Mouse (Mus musculus): ENCODE data around the gene Lce1k. TPM values are rescaled to one million over a fixed set of nuclear protein-coding genes. Genes with fewer than 3 reads are reported as not detected.

Gene Lce1k
- not detected in 2 replicates for polyA plus RNA-seq (2012; rRNA removed; ENCODE audit: low replicate concordance)

GRCm38 (mm10) chr3:92807791-92808190, at the start of gene Lce1k:
TSS of gene Lce1k (minus strand) at chr3:92807891.

GRCm38 (mm10) chr3:92851186-92851585, 43.5 kb upstream of the Lce1k start, which contains the start of gene Lce1l:
TSS of gene Lce1l (minus strand) at chr3:92851286.

GRCm38 (mm10) chr3:92827108-92827507, 19.4 kb upstream of the Lce1k start, which contains the start of gene Kprp:
TSS of gene Kprp (minus strand) at chr3:92827247.

GRCm38 (mm10) chr3:92790414-92790813, 17.3 kb downstream of the Lce1k start, which contains the start of gene Lce1j:
TSS of gene Lce1j (minus strand) at chr3:92790514.

GRCm38 (mm10) chr3:92778799-92779198, 28.9 kb downstream of the Lce1k start, which contains the start of gene Lce1i:
TSS of gene Lce1i (minus strand) at chr3:92778899.

GRCm38 (mm10) chr3:92764965-92765364, 42.7 kb downstream of the Lce1k start, which contains the start of gene Lce1h:
TSS of gene Lce1h (minus strand) at chr3:92765065.

Other genes starting within 250 kb of the Lce1k start
- gene Ivl, start 234.2 kb downstream of the Lce1k start, polyA plus RNA-seq (2012; rRNA removed; ENCODE audit: low replicate concordance): not detected in 2 replicates
- gene Smcp, start 218.9 kb downstream of the Lce1k start, polyA plus RNA-seq (2012; rRNA removed; ENCODE audit: low replicate concordance): 0.26 TPM in 1 of 2 replicates, not detected in the other
- gene 2210017I01Rik, start 200.4 kb downstream of the Lce1k start, polyA plus RNA-seq (2012; rRNA removed; ENCODE audit: low replicate concordance): not detected in 2 replicates
- gene Lce6a, start 186.2 kb downstream of the Lce1k start, polyA plus RNA-seq (2012; rRNA removed; ENCODE audit: low replicate concordance): not detected in 2 replicates
- not detected in 2 replicates for gene Lce1a1, start 159.6 kb downstream of the Lce1k start, polyA plus RNA-seq (2012; rRNA removed; ENCODE audit: low replicate concordance)
- 0.19 TPM in 1 of 2 replicates, not detected in the other for gene Lce1b, start 151.0 kb downstream of the Lce1k start, polyA plus RNA-seq (2012; rRNA removed; ENCODE audit: low replicate concordance)
- not detected in 2 replicates for gene Lce1a2, start 137.6 kb downstream of the Lce1k start, polyA plus RNA-seq (2012; rRNA removed; ENCODE audit: low replicate concordance)
- 0.27 TPM in 1 of 2 replicates, not detected in the other for gene Lce1c, start 128.6 kb downstream of the Lce1k start, polyA plus RNA-seq (2012; rRNA removed; ENCODE audit: low replicate concordance)
- not detected in 2 replicates for gene Lce1d, start 120.7 kb downstream of the Lce1k start, polyA plus RNA-seq (2012; rRNA removed; ENCODE audit: low replicate concordance)
- gene Lce1e, start 98.8 kb downstream of the Lce1k start, polyA plus RNA-seq (2012; rRNA removed; ENCODE audit: low replicate concordance): not detected in 2 replicates
- 0.21 TPM in 1 of 2 replicates, not detected in the other for gene Lce1f, start 87.5 kb downstream of the Lce1k start, polyA plus RNA-seq (2012; rRNA removed; ENCODE audit: low replicate concordance)
- gene Gm38119, start 68.8 kb downstream of the Lce1k start, polyA plus RNA-seq (2012; rRNA removed; ENCODE audit: low replicate concordance): not detected in 2 replicates
- not detected in 2 replicates for gene Lce1g, start 55.6 kb downstream of the Lce1k start, polyA plus RNA-seq (2012; rRNA removed; ENCODE audit: low replicate concordance)
- not detected in 2 replicates for gene Lce1h, start 42.8 kb downstream of the Lce1k start, polyA plus RNA-seq (2012; rRNA removed; ENCODE audit: low replicate concordance)
- not detected in 2 replicates for gene Lce1i, start 29.0 kb downstream of the Lce1k start, polyA plus RNA-seq (2012; rRNA removed; ENCODE audit: low replicate concordance)
- not detected in 2 replicates for gene Lce1j, start 17.4 kb downstream of the Lce1k start, polyA plus RNA-seq (2012; rRNA removed; ENCODE audit: low replicate concordance)
- gene Kprp, start 19.4 kb upstream of the Lce1k start, polyA plus RNA-seq (2012; rRNA removed; ENCODE audit: low replicate concordance): not detected in 2 replicates
- gene Lce1l, start 43.4 kb upstream of the Lce1k start, polyA plus RNA-seq (2012; rRNA removed; ENCODE audit: low replicate concordance): not detected in 2 replicates
- gene 2310050C09Rik, start 62.3 kb upstream of the Lce1k start, polyA plus RNA-seq (2012; rRNA removed; ENCODE audit: low replicate concordance): not detected in 2 replicates
- gene Lce3a, start 118.3 kb upstream of the Lce1k start, polyA plus RNA-seq (2012; rRNA removed; ENCODE audit: low replicate concordance): not detected in 2 replicates
- gene Lce3b, start 125.1 kb upstream of the Lce1k start, polyA plus RNA-seq (2012; rRNA removed; ENCODE audit: low replicate concordance): not detected in 2 replicates
- not detected in 2 replicates for gene Lce3c, start 136.6 kb upstream of the Lce1k start, polyA plus RNA-seq (2012; rRNA removed; ENCODE audit: low replicate concordance)
- not detected in 2 replicates for gene Lce3d, start 149.5 kb upstream of the Lce1k start, polyA plus RNA-seq (2012; rRNA removed; ENCODE audit: low replicate concordance)
- not detected in 2 replicates for gene Lce3e, start 159.2 kb upstream of the Lce1k start, polyA plus RNA-seq (2012; rRNA removed; ENCODE audit: low replicate concordance)
- gene Lce3f, start 184.3 kb upstream of the Lce1k start, polyA plus RNA-seq (2012; rRNA removed; ENCODE audit: low replicate concordance): not detected in 2 replicates
- gene Crct1, start 207.8 kb upstream of the Lce1k start, polyA plus RNA-seq (2012; rRNA removed; ENCODE audit: low replicate concordance): 0.17 TPM in 1 of 2 replicates, not detected in the other
- gene Lce1m, start 211.2 kb upstream of the Lce1k start, polyA plus RNA-seq (2012; rRNA removed; ENCODE audit: low replicate concordance): not detected in 2 replicates

Data from duodenum, adult 2 months (tissue).